Mouse (Mus musculus): Measurements from ENCODE around the gene Gm21958. TPM values are rescaled to one million over a fixed set of nuclear protein-coding genes. Genes with fewer than 3 reads are reported as not detected.

Gm21958 gene
- polyA plus RNA-seq, 1 experiment from 2014 or later, result 1.0 TPM

DNA sequence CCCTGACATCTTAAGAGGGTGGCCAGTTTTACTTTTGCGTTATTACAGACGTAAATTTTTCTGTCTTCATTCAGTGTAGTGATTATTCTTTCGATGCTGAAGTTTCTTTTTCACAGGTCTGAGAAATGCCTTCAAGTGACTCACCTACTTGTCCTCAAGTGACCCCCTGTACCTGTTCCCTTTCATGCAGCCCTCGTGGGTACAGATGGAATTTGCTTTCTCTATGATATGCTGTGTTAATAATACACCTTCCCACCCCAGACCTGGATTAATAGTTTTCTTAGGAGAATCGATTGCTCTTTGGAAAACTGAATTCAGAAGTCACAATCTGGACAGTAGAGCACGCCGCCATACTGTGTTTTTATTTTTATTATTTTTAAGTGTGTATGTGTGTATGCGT is 23.2 kb upstream of the Gm21958 start:
- WGBS, result 92% methylated on average over 8 of the region's 8 CpGs
- no peak for ATAC-seq (ENCODE audit: insufficient number of reproducible peaks, low FRiP score)

DNA sequence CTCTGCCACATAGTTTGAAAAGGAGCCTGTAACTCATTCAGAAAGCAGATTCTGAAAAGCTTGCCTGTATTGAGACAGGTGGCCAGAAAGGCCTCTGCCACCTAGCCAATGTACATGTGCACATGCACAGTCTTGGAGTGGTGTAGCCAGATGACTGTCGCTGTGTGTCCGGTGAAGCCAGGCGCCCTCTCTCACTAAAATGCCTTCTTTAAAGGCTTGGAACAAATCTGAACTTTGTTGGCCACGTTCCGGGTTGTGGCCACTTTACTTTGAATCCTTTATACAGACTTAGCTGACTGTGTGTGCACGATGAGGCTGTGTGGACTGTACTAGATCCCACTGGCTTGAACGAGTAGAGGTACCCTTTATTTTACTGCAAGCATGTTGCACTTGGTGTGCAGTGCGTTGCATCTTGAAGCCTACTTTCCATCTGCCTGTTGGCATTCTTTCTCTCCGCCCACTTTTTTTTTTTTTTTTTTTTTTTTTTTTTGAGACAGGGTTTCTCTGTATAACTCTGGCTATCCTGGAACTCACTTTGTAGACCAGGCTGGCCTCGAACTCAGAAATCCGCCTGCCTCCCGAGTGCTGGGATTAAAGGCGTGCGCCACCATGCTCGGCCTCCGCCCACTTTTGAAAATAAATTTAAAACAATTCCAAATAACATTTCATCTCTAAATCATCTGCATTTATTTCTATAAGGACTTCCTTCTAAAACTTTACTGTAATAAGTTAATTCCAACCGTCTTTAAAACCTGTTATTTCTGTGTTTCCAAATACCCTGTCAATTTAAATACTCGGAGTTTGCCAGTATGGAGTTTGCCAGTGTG is 22.2 kb upstream of the Gm21958 start:
- WGBS, result 59% methylated on average over 18 of the region's 18 CpGs
- peaks cover 43% of the 10 kb centered on the region for H3K36me3 ChIP-seq

More for the DNA sequence above, 23.2 kb upstream of the Gm21958 start:
- Histone ChIP-seq H3K36me3 (peaks cover 44% of the 10 kb centered on the region), H3K4me3 (no peak overlapping the region), H3K4me2 (no peak overlapping the region), H3K9me3 (replicated peaks) (no peaks in the 10 kb centered on the region), H3K9ac (no peak overlapping the region), H3K4me1 (replicated peaks) (peaks cover 11% of the 10 kb centered on the region), H3K27me3 (replicated peaks) (no peaks in the 10 kb centered on the region), H3K27ac (ENCODE audit: poor library complexity, severe bottlenecking) (no peak overlapping the region)

DNA sequence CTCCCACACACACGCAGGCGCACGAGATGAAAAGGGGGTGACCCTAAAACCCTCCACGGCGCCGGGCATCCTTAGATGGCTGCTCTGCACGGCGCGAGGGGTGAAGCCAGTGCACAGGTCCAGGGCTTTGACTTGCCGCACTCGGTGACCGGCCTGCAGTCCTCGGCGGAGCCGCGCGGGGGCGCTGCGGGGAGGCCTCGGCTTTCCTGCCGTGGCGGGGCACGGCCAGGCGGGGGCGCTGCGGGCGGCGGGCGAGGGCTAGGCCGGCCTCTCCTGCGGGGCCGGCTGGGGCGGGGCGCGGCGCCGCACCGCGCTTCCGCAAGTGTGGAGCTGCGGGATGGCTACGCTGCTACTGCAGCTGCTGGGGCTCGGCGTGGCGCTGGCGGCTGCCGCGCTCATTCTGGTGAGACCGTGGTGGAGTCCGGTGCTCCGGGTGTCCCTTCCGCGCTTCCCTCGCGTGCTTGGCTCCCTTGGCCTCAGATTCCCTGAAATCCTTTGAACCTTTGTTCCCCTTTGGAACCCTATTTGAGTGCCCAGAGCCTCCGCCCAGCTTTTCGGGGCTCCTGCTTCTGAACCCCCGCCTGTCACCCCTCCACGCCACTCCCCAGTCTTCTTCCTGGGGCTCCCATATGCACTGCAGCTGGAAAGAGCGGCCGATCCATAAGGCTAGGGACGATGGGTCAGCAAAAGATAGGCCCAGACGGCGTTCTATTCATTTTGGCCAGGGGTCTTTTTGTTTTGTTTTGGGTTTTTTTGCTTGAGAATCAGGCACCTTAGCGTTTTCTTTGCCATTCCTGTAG is 21.3 kb upstream of the Gm21958 start, which contains the start of the genes Exosc8 and Alg5:
Exosc8 (minus strand) TSS at position 147 of the 800 bp plus-strand sequence.
Alg5 (plus strand) TSS at position 293 of the 800 bp plus-strand sequence.
- Histone ChIP-seq H3K27ac (ENCODE audit: poor library complexity, severe bottlenecking) (peak within 1 kb of the TSS; percentile 100), H3K4me2 (peak within 1 kb of the TSS; percentile 81), H3K9ac (peak within 1 kb of the TSS; percentile 94), H3K4me3 (peak within 1 kb of the TSS; percentile 98), H3K27me3 (replicated peaks) (no peaks in the 10 kb centered on the region), H3K36me3 (peaks cover 42% of the 10 kb centered on the region), H3K9me3 (replicated peaks) (no peaks in the 10 kb centered on the region), H3K4me1 (replicated peaks) (peaks cover 11% of the 10 kb centered on the region)
- under 1% methylated on average over 65 of the region's 65 CpGs for WGBS
- peak; percentile 92 for ATAC-seq (ENCODE audit: insufficient number of reproducible peaks, low FRiP score)

More for the DNA sequence above, 22.2 kb upstream of the Gm21958 start:
- Histone ChIP-seq H3K27me3 (replicated peaks) (no peaks in the 10 kb centered on the region), H3K9ac (peak overlapping the region; percentile 94), H3K4me2 (peak overlapping the region; percentile 81), H3K27ac (ENCODE audit: poor library complexity, severe bottlenecking) (no peak overlapping the region; the same call in 1 of the 2 replicates), H3K4me1 (replicated peaks) (peaks cover 11% of the 10 kb centered on the region), H3K9me3 (replicated peaks) (no peaks in the 10 kb centered on the region), H3K4me3 (peak overlapping the region; percentile 98)
- ATAC-seq (ENCODE audit: insufficient number of reproducible peaks, low FRiP score), result no peak

DNA sequence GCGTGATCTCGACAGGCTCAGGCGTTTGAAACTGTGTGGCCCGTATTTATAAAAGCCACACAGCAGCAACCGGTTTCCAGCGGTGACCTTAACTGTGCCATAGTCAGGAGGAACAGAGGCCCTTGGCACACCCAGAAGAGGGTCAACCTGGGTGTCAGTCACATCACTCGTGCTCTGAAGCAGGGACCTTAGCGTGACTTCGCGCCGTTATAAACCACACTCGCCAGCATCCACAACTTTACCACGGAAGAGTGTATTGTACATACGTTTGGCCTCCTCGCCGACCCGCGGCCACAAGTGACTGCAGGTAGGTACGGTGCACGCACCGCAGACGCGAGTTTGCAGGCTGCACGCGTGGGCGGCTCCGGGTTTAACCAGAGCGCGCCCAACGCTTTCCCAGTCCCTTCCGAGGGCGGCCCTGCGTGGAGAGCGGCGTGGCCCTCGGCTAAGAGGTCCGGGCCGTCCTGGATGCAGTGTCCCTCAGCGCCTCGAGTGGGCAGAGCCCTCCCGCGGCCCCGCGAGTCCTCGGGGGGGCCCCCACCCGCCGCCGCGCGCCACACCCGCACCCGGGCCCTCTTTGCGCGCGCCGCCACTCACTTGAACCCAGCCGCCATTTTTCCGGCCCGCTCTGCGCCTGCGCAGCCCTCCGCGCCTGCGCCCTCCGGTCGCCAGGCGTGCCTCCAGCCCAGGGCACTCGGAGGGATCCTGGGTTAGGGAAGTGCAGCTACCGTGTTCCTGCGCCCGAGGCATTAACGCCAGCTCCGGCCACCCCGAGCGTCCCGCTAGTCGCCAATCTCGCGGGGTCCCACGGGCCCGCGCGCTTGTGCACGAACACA is 20.5 kb upstream of the Gm21958 start:
- H3K4me2 ChIP-seq, result peak overlapping the region; percentile 81
- no peaks in the 10 kb centered on the region for H3K9me3 ChIP-seq (replicated peaks)
- H3K4me3 ChIP-seq, result peak overlapping the region; percentile 98
- no peaks in the 10 kb centered on the region for H3K27me3 ChIP-seq (replicated peaks)
- peaks cover 45% of the 10 kb centered on the region for H3K36me3 ChIP-seq
- peaks cover 11% of the 10 kb centered on the region for H3K4me1 ChIP-seq (replicated peaks)
- ATAC-seq (ENCODE audit: insufficient number of reproducible peaks, low FRiP score), result peak; percentile 94
- H3K27ac ChIP-seq (ENCODE audit: poor library complexity, severe bottlenecking), result peak overlapping the region; percentile 100
- under 1% methylated on average over 83 of the region's 84 CpGs for WGBS
- H3K9ac ChIP-seq, result peak overlapping the region; percentile 94

DNA sequence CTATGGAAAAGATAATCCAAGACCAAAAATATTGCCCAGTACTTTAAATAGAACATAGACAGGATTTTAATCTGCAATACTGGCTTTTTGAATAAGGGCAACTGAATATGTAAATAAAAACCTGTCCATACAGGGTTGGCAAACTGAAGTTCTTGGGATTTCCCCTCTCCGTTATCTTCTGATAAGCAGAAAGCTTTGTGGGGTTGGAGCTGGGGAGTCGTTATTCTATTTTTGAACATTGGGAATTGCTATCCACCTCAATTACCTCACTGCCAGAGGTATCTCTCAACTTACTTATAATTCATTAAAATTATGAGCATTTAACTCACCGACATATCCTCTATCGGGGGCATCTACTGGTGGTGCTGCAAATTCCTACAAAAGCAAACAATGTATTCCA is 18.2 kb upstream of the Gm21958 start:
- no peak for ATAC-seq (ENCODE audit: insufficient number of reproducible peaks, low FRiP score)
- Histone ChIP-seq H3K4me2 (no peak overlapping the region), H3K4me1 (replicated peaks) (peaks cover 11% of the 10 kb centered on the region), H3K27ac (ENCODE audit: poor library complexity, severe bottlenecking) (no peak overlapping the region), H3K9me3 (replicated peaks) (no peaks in the 10 kb centered on the region), H3K9ac (no peak overlapping the region), H3K36me3 (peaks cover 52% of the 10 kb centered on the region), H3K4me3 (no peak overlapping the region), H3K27me3 (replicated peaks) (no peaks in the 10 kb centered on the region)
- WGBS, result 60% methylated on average over 4 of the region's 4 CpGs

DNA sequence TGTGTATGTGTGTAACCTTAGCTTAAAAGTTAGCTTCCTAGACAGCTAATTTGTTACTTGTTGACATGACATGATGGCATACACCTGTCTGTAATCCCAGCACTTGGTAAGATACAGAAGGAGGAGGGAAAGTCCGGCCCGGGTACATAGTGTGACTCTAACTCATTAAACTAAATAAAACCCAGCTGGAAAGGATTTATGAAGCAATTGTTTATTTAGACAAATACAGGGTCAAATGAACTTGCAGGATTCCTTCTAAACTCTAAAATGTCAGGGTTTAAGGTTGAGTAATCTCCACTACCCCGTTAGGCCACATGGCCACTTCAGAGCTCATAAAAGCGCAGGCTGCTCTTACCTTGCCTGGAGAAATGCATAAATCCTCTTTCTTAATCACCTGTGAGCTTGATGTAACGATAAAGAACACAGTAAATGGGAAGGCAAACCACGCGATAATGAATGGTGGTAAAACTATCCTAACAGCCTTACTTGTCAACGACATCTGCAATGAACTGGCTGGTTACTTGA is 17.5 kb upstream of the Gm21958 start:
- Histone ChIP-seq H3K4me3 (no peak overlapping the region), H3K9ac (no peak overlapping the region), H3K27ac (ENCODE audit: poor library complexity, severe bottlenecking) (no peak overlapping the region), H3K4me1 (replicated peaks) (peaks cover 11% of the 10 kb centered on the region), H3K27me3 (replicated peaks) (no peaks in the 10 kb centered on the region), H3K9me3 (replicated peaks) (no peaks in the 10 kb centered on the region), H3K36me3 (peaks cover 59% of the 10 kb centered on the region), H3K4me2 (no peak overlapping the region)
- WGBS, result 87% methylated on average over 8 of the region's 8 CpGs
- ATAC-seq (ENCODE audit: insufficient number of reproducible peaks, low FRiP score), result no peak

DNA sequence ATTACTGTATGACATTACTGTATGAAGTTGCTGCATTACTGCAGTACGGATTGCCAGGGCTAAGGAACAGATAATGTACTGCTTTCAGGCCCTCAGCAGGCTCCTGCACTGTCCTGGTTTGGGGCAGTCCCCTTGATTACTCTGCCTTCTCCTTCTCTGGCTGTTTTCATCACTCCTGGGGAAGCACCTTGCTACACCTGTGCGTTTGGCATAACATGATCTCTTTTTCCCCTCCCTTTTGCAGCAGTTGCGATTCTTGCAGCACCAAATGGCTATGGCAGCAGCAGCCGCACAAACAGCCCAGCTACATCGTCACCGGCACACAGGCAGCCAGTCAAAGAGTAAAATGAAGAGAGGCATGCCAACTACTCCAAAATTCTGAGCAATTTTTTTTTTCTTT is 13.9 kb upstream of the Gm21958 start:
- peaks cover 7% of the 10 kb centered on the region; the same call in 1 of the 2 replicates for H3K4me1 ChIP-seq (replicated peaks)
- H3K27ac ChIP-seq (ENCODE audit: poor library complexity, severe bottlenecking), result no peak overlapping the region
- peaks cover 76% of the 10 kb centered on the region for H3K36me3 ChIP-seq
- no peaks in the 10 kb centered on the region for H3K9me3 ChIP-seq (replicated peaks)
- WGBS, result 88% methylated on average over 6 of the region's 6 CpGs
- no peak for ATAC-seq (ENCODE audit: insufficient number of reproducible peaks, low FRiP score)
- no peak overlapping the region for H3K9ac ChIP-seq
- H3K4me2 ChIP-seq, result no peak overlapping the region
- no peak overlapping the region for H3K4me3 ChIP-seq
- H3K27me3 ChIP-seq (replicated peaks), result no peaks in the 10 kb centered on the region

DNA sequence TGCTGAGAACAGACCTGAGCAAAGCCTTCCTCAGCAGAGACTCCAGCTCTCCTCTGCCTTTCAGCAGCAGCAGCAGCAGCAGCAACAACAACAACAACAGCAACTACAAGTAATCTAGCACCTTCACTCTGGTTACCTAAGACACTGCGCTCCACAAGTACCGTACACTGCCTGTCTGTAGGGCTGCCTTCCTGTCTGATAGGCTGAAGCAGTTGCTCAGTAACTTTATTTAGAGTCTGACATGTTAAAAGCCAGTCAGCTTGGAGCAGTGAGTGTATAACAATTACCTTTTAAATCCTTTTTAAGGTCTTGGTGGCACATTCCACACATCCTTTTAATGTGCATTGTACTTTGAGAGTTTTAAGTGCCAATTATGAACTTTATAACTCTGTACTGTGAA is 13.4 kb upstream of the Gm21958 start:
- no peak overlapping the region for H3K4me3 ChIP-seq
- no peak for ATAC-seq (ENCODE audit: insufficient number of reproducible peaks, low FRiP score)
- peaks cover 6% of the 10 kb centered on the region for H3K4me1 ChIP-seq (replicated peaks)
- H3K36me3 ChIP-seq, result peaks cover 78% of the 10 kb centered on the region
- WGBS, result 89% methylated on average over 2 of the region's 2 CpGs
- no peak overlapping the region for H3K27ac ChIP-seq (ENCODE audit: poor library complexity, severe bottlenecking)
- no peaks in the 10 kb centered on the region for H3K27me3 ChIP-seq (replicated peaks)
- H3K9ac ChIP-seq, result no peak overlapping the region
- H3K9me3 ChIP-seq (replicated peaks), result no peaks in the 10 kb centered on the region
- no peak overlapping the region for H3K4me2 ChIP-seq

DNA sequence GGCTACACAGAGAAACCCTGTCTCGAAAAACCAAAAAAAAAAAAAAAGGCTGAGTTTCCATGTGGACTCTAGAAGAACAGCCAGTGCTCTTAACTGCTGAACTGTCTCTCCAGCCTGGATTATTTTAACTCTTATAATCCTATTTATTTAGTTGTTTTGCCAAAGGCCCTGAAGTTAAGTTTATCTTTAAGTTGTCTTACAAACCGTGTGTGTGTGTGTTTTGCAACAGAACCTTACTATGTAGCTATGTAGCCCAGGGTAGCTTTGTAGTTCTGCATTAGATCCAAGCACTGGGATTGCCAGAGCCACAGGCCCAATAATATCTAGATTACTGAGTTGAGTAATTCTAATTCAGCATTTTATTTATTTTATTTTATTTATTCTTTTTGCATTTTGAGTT is 11.2 kb upstream of the Gm21958 start:
- H3K4me1 ChIP-seq (replicated peaks), result peaks cover 4% of the 10 kb centered on the region; the same call in 1 of the 2 replicates
- H3K36me3 ChIP-seq, result peaks cover 76% of the 10 kb centered on the region
- no peak overlapping the region for H3K4me2 ChIP-seq
- no peak overlapping the region for H3K27ac ChIP-seq (ENCODE audit: poor library complexity, severe bottlenecking)
- no peaks in the 10 kb centered on the region for H3K9me3 ChIP-seq (replicated peaks)
- H3K9ac ChIP-seq, result no peak overlapping the region
- no peaks in the 10 kb centered on the region for H3K27me3 ChIP-seq (replicated peaks)
- no peak overlapping the region for H3K4me3 ChIP-seq
- WGBS, result 65% methylated on average over 2 of the region's 2 CpGs
- no peak for ATAC-seq (ENCODE audit: insufficient number of reproducible peaks, low FRiP score)

DNA sequence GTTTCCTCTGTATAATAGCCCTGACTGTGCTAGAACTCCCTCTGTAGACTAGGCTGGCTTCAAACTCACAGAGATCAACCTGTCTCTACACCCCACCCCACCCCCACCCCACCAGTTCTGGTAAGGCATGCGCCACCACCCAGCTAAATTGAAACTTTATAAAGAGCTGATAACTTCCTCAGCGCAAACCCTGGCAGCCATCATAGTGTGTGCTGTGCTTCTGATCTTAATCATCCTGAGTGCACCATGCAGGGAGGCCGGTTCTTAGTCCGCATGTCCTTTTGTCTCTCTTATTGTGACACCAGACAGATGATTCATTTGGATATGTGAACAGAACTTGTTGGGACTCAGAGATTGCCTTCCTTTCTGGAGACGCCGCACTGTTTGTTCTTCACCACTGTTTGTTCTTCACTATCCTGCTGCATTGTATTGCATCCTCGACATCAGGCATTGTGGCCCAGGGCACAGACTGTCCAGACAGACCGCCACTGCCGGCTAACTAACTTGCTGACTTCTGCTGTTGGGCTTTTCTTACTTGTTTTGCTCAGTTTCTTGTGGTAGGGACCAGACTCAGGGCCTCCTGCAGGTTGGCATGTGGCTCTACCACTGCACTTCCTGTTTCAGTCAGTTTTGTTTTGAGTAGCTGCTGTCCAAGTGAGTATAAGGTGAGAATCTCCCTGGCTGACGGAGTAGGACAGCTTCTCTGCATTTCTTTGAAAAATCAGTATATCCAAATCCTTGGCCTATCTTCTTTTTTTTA is 9.8 kb upstream of the Gm21958 start:
- H3K36me3 ChIP-seq, result peaks cover 67% of the 10 kb centered on the region
- no peak for ATAC-seq (ENCODE audit: insufficient number of reproducible peaks, low FRiP score)
- no peak overlapping the region for H3K27ac ChIP-seq (ENCODE audit: poor library complexity, severe bottlenecking)

More for the DNA sequence above, 9.8 kb upstream of the Gm21958 start:
- Histone ChIP-seq H3K4me2 (no peak overlapping the region), H3K27me3 (replicated peaks) (no peaks in the 10 kb centered on the region), H3K4me1 (replicated peaks) (peaks cover 4% of the 10 kb centered on the region; the same call in 1 of the 2 replicates), H3K9me3 (replicated peaks) (no peaks in the 10 kb centered on the region), H3K9ac (no peak overlapping the region), H3K4me3 (no peak overlapping the region)
- WGBS, result 83% methylated on average over 10 of the region's 10 CpGs
